Mouse (Mus musculus) forebrain, embryonic 10.5 days (tissue): Measurements from ENCODE around the gene Mogat2. TPM values are rescaled to one million over a fixed set of nuclear protein-coding genes. Genes with fewer than 3 reads are reported as not detected.
A peak's percentile ranks its signal among the peaks of the same experiment; 100 is the strongest.

Source experiments
- DNase-seq: peaks from one replicate; pipeline ENCODE4 v3.0.0-alpha.2; 2017; ENCODE audit warnings: low spot score; ENCODE audit errors: extremely low spot score
- H3K27ac ChIP-seq: fragments of 300-500 bp; sonication (generic); 2 replicates; pipeline ENCODE4 v1.5.1; 2016; ENCODE audit warnings: mild to moderate bottlenecking
- H3K27me3 ChIP-seq: fragments of 300-500 bp; sonication (generic); 2 replicates; pipeline ENCODE4 v1.6.1; 2016; ENCODE audit warnings: mild to moderate bottlenecking; ENCODE audit not compliant: poor library complexity, severe bottlenecking
- H3K36me3 ChIP-seq: fragments of 300-500 bp; sonication (generic); replicated peaks from 2 replicates; pipeline ENCODE4 v1.6.1; 2016; ENCODE audit warnings: mild to moderate bottlenecking, moderate library complexity
- H3K4me1 ChIP-seq: fragments of 300-500 bp; sonication (generic); 2 replicates; pipeline ENCODE4 v1.6.1; 2016
- H3K4me3 ChIP-seq: fragments of 300-500 bp; sonication (generic); 2 replicates; pipeline ENCODE4 v1.5.1; 2016; ENCODE audit warnings: mild to moderate bottlenecking, moderate library complexity
- H3K9me3 ChIP-seq: fragments of 300-500 bp; sonication (generic); 2 replicates; pipeline ENCODE4 v1.6.1; 2016; ENCODE audit warnings: mild to moderate bottlenecking, moderate library complexity
- WGBS: fragments of 180-500 bp; shearing (Covaris S2); methylation state at CpG from one replicate; pipeline ENCODE4 v1.1.7; 2016; 5-methylcytosine and 5-hydroxymethylcytosine counted together
- polyA plus RNA-seq: library from polyadenylated mRNA; unstranded; fragments of >200 nt; fragmentation: Nextera tagmentation; extraction: Ambion mirVana; gene quantifications from 2 replicates; pipeline ENCODE4 v1.2.1, GENCODE M21; 2016

Gene Mogat2
- polyA plus RNA-seq, 1 experiment from 2014 or later = 35.2 TPM

- H3K4me3 ChIP-seq = no peak overlapping the region
- no peak for DNase-seq
- peaks cover 26% of the 10 kb centered on the region for H3K4me1 ChIP-seq
- no peak overlapping the region for H3K27ac ChIP-seq
- H3K27me3 ChIP-seq = peaks cover 28% of the 10 kb centered on the region
- no peaks in the 10 kb centered on the region for H3K9me3 ChIP-seq
- H3K36me3 ChIP-seq = no peaks in the 10 kb centered on the region
- 90% methylated on average over 3 of the region's 3 CpGs for WGBS
These were observed 53.0 kb downstream of the Mogat2 start for GRCm38 (mm10) chr7:99185405-99185804.

- DNase-seq = no peak
- no peak overlapping the region for H3K27ac ChIP-seq
- H3K9me3 ChIP-seq = no peaks in the 10 kb centered on the region
These were observed 54.7 kb downstream of the Mogat2 start for GRCm38 (mm10) chr7:99183751-99184150.

GRCm38 (mm10) chr7:99182432-99183172, 55.8 kb downstream of the Mogat2 start, which contains the start of gene Dgat2:
Gene Dgat2, minus strand, starts transcription at chr7:99182719.
- H3K9me3 ChIP-seq = no peaks in the 10 kb centered on the region
- peaks cover 30% of the 10 kb centered on the region for H3K4me1 ChIP-seq
- under 1% methylated on average over 63 of the region's 63 CpGs for WGBS
- no peaks in the 10 kb centered on the region for H3K36me3 ChIP-seq
- peak; percentile 94 for DNase-seq
- H3K27me3 ChIP-seq = peaks cover 28% of the 10 kb centered on the region
- H3K4me3 ChIP-seq = peak within 1 kb of the TSS; percentile 79
- H3K27ac ChIP-seq = peak within 1 kb of the TSS; percentile 97

More at GRCm38 (mm10) chr7:99183751-99184150, 54.7 kb downstream of the Mogat2 start:
- WGBS = 72% methylated on average over 6 of the region's 6 CpGs
- H3K4me3 ChIP-seq = peak overlapping the region; percentile 79
- no peaks in the 10 kb centered on the region for H3K36me3 ChIP-seq
- H3K4me1 ChIP-seq = peaks cover 26% of the 10 kb centered on the region
- peaks cover 28% of the 10 kb centered on the region for H3K27me3 ChIP-seq

- Histone ChIP-seq H3K4me3 (peak overlapping the region; percentile 79), H3K27me3 (peaks cover 28% of the 10 kb centered on the region), H3K36me3 (no peaks in the 10 kb centered on the region), H3K27ac (peak overlapping the region; percentile 97), H3K4me1 (peaks cover 34% of the 10 kb centered on the region), H3K9me3 (no peaks in the 10 kb centered on the region)
- no peak for DNase-seq
- 21% methylated on average over 14 of the region's 14 CpGs for WGBS
These were observed 56.6 kb downstream of the Mogat2 start for GRCm38 (mm10) chr7:99181619-99182431.

- Histone ChIP-seq H3K4me3 (no peak overlapping the region), H3K36me3 (no peaks in the 10 kb centered on the region), H3K9me3 (no peaks in the 10 kb centered on the region), H3K4me1 (peaks cover 34% of the 10 kb centered on the region), H3K27me3 (peaks cover 28% of the 10 kb centered on the region), H3K27ac (no peak overlapping the region)
- DNase-seq = no peak
- 94% methylated on average over 1 of the region's 1 CpGs for WGBS
These were observed 58.3 kb downstream of the Mogat2 start for GRCm38 (mm10) chr7:99180162-99180561.

GRCm38 (mm10) chr7:99179271-99179670, 59.1 kb downstream of the Mogat2 start:
- 94% methylated on average over 9 of the region's 9 CpGs for WGBS
- peaks cover 34% of the 10 kb centered on the region for H3K4me1 ChIP-seq
- no peak overlapping the region for H3K27ac ChIP-seq

GRCm38 (mm10) chr7:99177386-99177785, 61.0 kb downstream of the Mogat2 start:
- 79% methylated on average over 5 of the region's 5 CpGs for WGBS
- Histone ChIP-seq H3K36me3 (no peaks in the 10 kb centered on the region), H3K27ac (no peak overlapping the region), H3K9me3 (no peaks in the 10 kb centered on the region), H3K27me3 (peaks cover 16% of the 10 kb centered on the region), H3K4me1 (peaks cover 19% of the 10 kb centered on the region), H3K4me3 (no peak overlapping the region)
- DNase-seq = no peak

More at GRCm38 (mm10) chr7:99179271-99179670, 59.1 kb downstream of the Mogat2 start:
- Histone ChIP-seq H3K4me3 (no peak overlapping the region), H3K9me3 (no peaks in the 10 kb centered on the region), H3K36me3 (no peaks in the 10 kb centered on the region), H3K27me3 (peaks cover 27% of the 10 kb centered on the region)
- DNase-seq = no peak

- peaks cover 2% of the 10 kb centered on the region for H3K27me3 ChIP-seq
- WGBS = 91% methylated on average over 9 of the region's 9 CpGs
- H3K9me3 ChIP-seq = no peaks in the 10 kb centered on the region
- H3K4me3 ChIP-seq = no peak overlapping the region
- H3K36me3 ChIP-seq = no peaks in the 10 kb centered on the region
- DNase-seq = no peak
- no peak overlapping the region for H3K27ac ChIP-seq
- H3K4me1 ChIP-seq = peaks cover 9% of the 10 kb centered on the region
These were observed 62.8 kb downstream of the Mogat2 start for GRCm38 (mm10) chr7:99175666-99176065.

- 89% methylated on average over 11 of the region's 11 CpGs for WGBS
- peaks cover 9% of the 10 kb centered on the region for H3K4me1 ChIP-seq
- no peak overlapping the region for H3K4me3 ChIP-seq
- no peak for DNase-seq
- H3K27ac ChIP-seq = no peak overlapping the region
- H3K9me3 ChIP-seq = no peaks in the 10 kb centered on the region
- no peaks in the 10 kb centered on the region for H3K36me3 ChIP-seq
- H3K27me3 ChIP-seq = no peaks in the 10 kb centered on the region
These were observed 63.3 kb downstream of the Mogat2 start for GRCm38 (mm10) chr7:99175118-99175517.

GRCm38 (mm10) chr7:99174006-99174405, 64.4 kb downstream of the Mogat2 start:
- H3K4me3 ChIP-seq = no peak overlapping the region
- H3K4me1 ChIP-seq = peaks cover 9% of the 10 kb centered on the region
- no peaks in the 10 kb centered on the region for H3K9me3 ChIP-seq
- DNase-seq = no peak
- no peak overlapping the region for H3K27ac ChIP-seq
- WGBS = 89% methylated on average over 4 of the region's 4 CpGs
- no peaks in the 10 kb centered on the region for H3K36me3 ChIP-seq
- no peaks in the 10 kb centered on the region for H3K27me3 ChIP-seq

- WGBS = 91% methylated on average over 6 of the region's 6 CpGs
- Histone ChIP-seq H3K4me1 (peaks cover 13% of the 10 kb centered on the region), H3K27me3 (no peaks in the 10 kb centered on the region)
These were observed 65.5 kb downstream of the Mogat2 start for GRCm38 (mm10) chr7:99172898-99173297.

GRCm38 (mm10) chr7:99171730-99172463, 66.5 kb downstream of the Mogat2 start:
- no peaks in the 10 kb centered on the region for H3K9me3 ChIP-seq
- H3K4me1 ChIP-seq = peaks cover 8% of the 10 kb centered on the region
- H3K4me3 ChIP-seq = no peak overlapping the region
- DNase-seq = no peak
- H3K27ac ChIP-seq = no peak overlapping the region
- 78% methylated on average over 10 of the region's 10 CpGs for WGBS
- no peaks in the 10 kb centered on the region for H3K36me3 ChIP-seq
- no peaks in the 10 kb centered on the region for H3K27me3 ChIP-seq

More at GRCm38 (mm10) chr7:99172898-99173297, 65.5 kb downstream of the Mogat2 start:
- no peak overlapping the region for H3K4me3 ChIP-seq
- H3K9me3 ChIP-seq = no peaks in the 10 kb centered on the region
- H3K36me3 ChIP-seq = no peaks in the 10 kb centered on the region
- H3K27ac ChIP-seq = no peak overlapping the region
- no peak for DNase-seq
